Mouse (Mus musculus): ENCODE measurements around the gene Ms4a6d. TPM values are rescaled to one million over a fixed set of nuclear protein-coding genes. Genes with fewer than 3 reads are reported as not detected.
"Not testable (repeated sequence)": the region's sequence is repeated elsewhere in the genome, so short reads cannot be mapped to it uniquely, and the experiment has no call there.

Ms4a6d gene
- polyA plus RNA-seq, 1 experiment from 2014 or later = 9.3 TPM

DNA sequence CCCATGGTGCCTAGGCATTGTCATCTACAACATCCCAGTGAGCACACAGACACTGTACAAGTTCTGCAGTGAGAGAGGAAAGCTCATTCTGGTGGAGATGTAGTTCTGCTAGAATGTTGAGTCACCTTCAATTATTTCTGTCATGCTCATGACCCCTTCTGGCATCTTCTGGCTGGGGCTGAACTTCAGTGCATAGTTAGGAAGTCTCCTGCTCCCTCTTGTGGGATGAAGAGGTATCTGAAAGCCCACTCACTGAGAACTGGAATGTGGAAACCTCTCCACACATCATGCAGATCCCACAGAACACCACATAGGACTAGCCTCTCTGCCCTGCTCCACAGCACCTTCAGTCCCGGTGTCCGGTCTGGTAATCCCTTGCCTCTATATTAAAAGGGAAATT is 2.6 kb downstream of the Ms4a6d start:
- 86% methylated on average over 2 of the region's 2 CpGs for WGBS

GRCm38 (mm10) chr19:11601349-11601748 is 3.3 kb downstream of the Ms4a6d start:
- Histone ChIP-seq H3K27ac (replicated peaks; ENCODE audit: low read depth, low read length) (no peak overlapping the region), H3K27me3 (replicated peaks; ENCODE audit: control insufficient read depth, insufficient read depth, low read length) (no peaks in the 10 kb centered on the region), H3K9me3 (ENCODE audit: control insufficient read depth, low read length) (no peaks in the 10 kb centered on the region), H3K4me1 (ENCODE audit: control insufficient read depth, insufficient read depth, low read length) (no peaks in the 10 kb centered on the region), H3K36me3 (ENCODE audit: control insufficient read depth, insufficient read depth, low read length) (no peaks in the 10 kb centered on the region), H3K4me3 (ENCODE audit: low read depth, low read length) (no peak overlapping the region), H3K9ac (ENCODE audit: low read depth, low read length) (no peak overlapping the region), H3K4me2 (ENCODE audit: low read depth, low read length) (no peak overlapping the region)
- no peak for ATAC-seq (ENCODE audit: low read depth)
- WGBS = 88% methylated on average over 3 of the region's 3 CpGs
- no peak for DNase-seq (ENCODE audit: low spot score)

More for the DNA sequence above, 2.6 kb downstream of the Ms4a6d start:
- no peak overlapping the region for H3K9ac ChIP-seq (ENCODE audit: low read depth, low read length)
- H3K9me3 ChIP-seq (ENCODE audit: control insufficient read depth, low read length) = no peaks in the 10 kb centered on the region
- no peak for ATAC-seq (ENCODE audit: low read depth)
- H3K4me1 ChIP-seq (ENCODE audit: control insufficient read depth, insufficient read depth, low read length) = no peaks in the 10 kb centered on the region
- no peak overlapping the region for H3K4me3 ChIP-seq (ENCODE audit: low read depth, low read length)
- H3K36me3 ChIP-seq (ENCODE audit: control insufficient read depth, insufficient read depth, low read length) = no peaks in the 10 kb centered on the region
- H3K27ac ChIP-seq (replicated peaks; ENCODE audit: low read depth, low read length) = no peak overlapping the region
- no peak overlapping the region for H3K4me2 ChIP-seq (ENCODE audit: low read depth, low read length)
- H3K27me3 ChIP-seq (replicated peaks; ENCODE audit: control insufficient read depth, insufficient read depth, low read length) = no peaks in the 10 kb centered on the region
- peak; percentile 41 for DNase-seq (ENCODE audit: low spot score)

DNA sequence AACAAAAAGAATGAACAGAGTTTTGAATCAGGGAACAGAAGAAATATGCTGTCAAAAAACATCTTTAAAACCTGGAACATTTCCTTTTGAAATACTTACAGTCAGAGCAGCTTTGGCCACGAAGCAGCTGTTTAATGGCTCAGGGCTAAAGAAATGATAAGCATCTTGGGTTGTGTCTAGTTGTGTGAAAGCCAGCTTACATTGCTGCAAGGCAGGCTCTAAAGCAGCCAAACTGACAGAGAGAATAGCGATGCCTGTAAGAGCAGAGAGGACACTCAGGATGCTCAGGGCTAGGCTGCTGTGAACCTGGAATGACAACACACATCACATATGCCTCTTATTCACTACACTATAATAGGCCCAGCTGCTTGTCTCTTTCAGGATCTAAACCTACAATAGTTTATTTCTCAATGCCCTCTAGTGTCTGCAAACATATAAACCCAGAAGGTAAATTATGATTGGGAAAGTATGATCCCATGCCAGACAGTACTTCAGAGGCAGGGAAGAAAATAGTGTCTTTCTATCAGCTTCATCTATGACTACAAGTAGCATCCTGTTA is 14.7 kb downstream of the Ms4a6d start:
- Histone ChIP-seq H3K36me3 (ENCODE audit: control insufficient read depth, insufficient read depth, low read length) (no peaks in the 10 kb centered on the region), H3K27ac (replicated peaks; ENCODE audit: low read depth, low read length) (no peak overlapping the region), H3K4me1 (ENCODE audit: control insufficient read depth, insufficient read depth, low read length) (no peaks in the 10 kb centered on the region), H3K9me3 (ENCODE audit: control insufficient read depth, low read length) (no peaks in the 10 kb centered on the region), H3K9ac (ENCODE audit: low read depth, low read length) (no peak overlapping the region), H3K27me3 (replicated peaks; ENCODE audit: control insufficient read depth, insufficient read depth, low read length) (no peaks in the 10 kb centered on the region), H3K4me2 (ENCODE audit: low read depth, low read length) (no peak overlapping the region), H3K4me3 (ENCODE audit: low read depth, low read length) (no peak overlapping the region)
- no peak for ATAC-seq (ENCODE audit: low read depth)
- DNase-seq (ENCODE audit: low spot score) = no peak
- 58% methylated on average over 2 of the region's 2 CpGs for WGBS

- no peak overlapping the region for H3K9ac ChIP-seq (ENCODE audit: low read depth, low read length)
- H3K4me1 ChIP-seq (ENCODE audit: control insufficient read depth, insufficient read depth, low read length) = no peaks in the 10 kb centered on the region
- no peak overlapping the region for H3K4me2 ChIP-seq (ENCODE audit: low read depth, low read length)
- DNase-seq (ENCODE audit: low spot score) = no peak
- H3K9me3 ChIP-seq (ENCODE audit: control insufficient read depth, low read length) = no peaks in the 10 kb centered on the region
- no peaks in the 10 kb centered on the region for H3K36me3 ChIP-seq (ENCODE audit: control insufficient read depth, insufficient read depth, low read length)
- H3K27me3 ChIP-seq (replicated peaks; ENCODE audit: control insufficient read depth, insufficient read depth, low read length) = no peaks in the 10 kb centered on the region
- no peak overlapping the region for H3K27ac ChIP-seq (replicated peaks; ENCODE audit: low read depth, low read length)
- no peak for ATAC-seq (ENCODE audit: low read depth)
- 67% methylated on average over 4 of the region's 4 CpGs for WGBS
- no peak overlapping the region for H3K4me3 ChIP-seq (ENCODE audit: low read depth, low read length)
Observed at GRCm38 (mm10) chr19:11589205-11589604, 15.4 kb downstream of the Ms4a6d start.

DNA sequence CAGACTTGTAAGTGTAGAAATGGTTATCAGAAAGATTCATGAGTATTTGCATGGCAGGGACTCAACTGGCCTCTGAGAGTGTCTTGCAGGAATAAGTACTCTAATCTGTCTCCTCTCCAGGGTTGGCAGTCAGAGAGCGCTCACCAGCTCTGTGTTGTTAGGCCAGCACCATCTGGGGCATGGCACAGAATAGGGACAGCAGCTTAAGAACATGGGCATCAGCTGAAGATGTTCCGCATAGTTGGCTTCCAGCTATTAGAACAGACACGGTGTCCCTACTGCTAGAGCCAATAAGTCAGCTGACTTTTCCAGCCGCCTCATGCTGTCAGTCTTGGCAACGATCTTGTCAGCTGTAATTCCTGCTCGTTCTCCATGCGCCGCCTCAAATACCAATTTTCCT is 29.7 kb downstream of the Ms4a6d start:
- H3K9me3 ChIP-seq (ENCODE audit: control insufficient read depth, low read length) = no peaks in the 10 kb centered on the region
- no peak overlapping the region for H3K9ac ChIP-seq (ENCODE audit: low read depth, low read length)

GRCm38 (mm10) chr19:11559560-11559959 is 45.1 kb downstream of the Ms4a6d start:
- H3K4me1 ChIP-seq (ENCODE audit: control insufficient read depth, insufficient read depth, low read length); H3K36me3 ChIP-seq (ENCODE audit: control insufficient read depth, insufficient read depth, low read length); H3K4me2 ChIP-seq (ENCODE audit: low read depth, low read length); DNase-seq (ENCODE audit: low spot score); ATAC-seq (ENCODE audit: low read depth); H3K9me3 ChIP-seq (ENCODE audit: control insufficient read depth, low read length); H3K4me3 ChIP-seq (ENCODE audit: low read depth, low read length); H3K27ac ChIP-seq (replicated peaks; ENCODE audit: low read depth, low read length); H3K9ac ChIP-seq (ENCODE audit: low read depth, low read length); H3K27me3 ChIP-seq (replicated peaks; ENCODE audit: control insufficient read depth, insufficient read depth, low read length): not testable (repeated sequence)

More for the DNA sequence above, 29.7 kb downstream of the Ms4a6d start:
- Histone ChIP-seq H3K4me3 (ENCODE audit: low read depth, low read length) (no peak overlapping the region), H3K27ac (replicated peaks; ENCODE audit: low read depth, low read length) (no peak overlapping the region), H3K27me3 (replicated peaks; ENCODE audit: control insufficient read depth, insufficient read depth, low read length) (no peaks in the 10 kb centered on the region), H3K36me3 (ENCODE audit: control insufficient read depth, insufficient read depth, low read length) (no peaks in the 10 kb centered on the region), H3K4me1 (ENCODE audit: control insufficient read depth, insufficient read depth, low read length) (no peaks in the 10 kb centered on the region), H3K4me2 (ENCODE audit: low read depth, low read length) (no peak overlapping the region)
- DNase-seq (ENCODE audit: low spot score) (no peak), ATAC-seq (ENCODE audit: low read depth) (no peak)
- WGBS = 86% methylated on average over 8 of the region's 8 CpGs

GRCm38 (mm10) chr19:11554726-11555125 is 49.9 kb downstream of the Ms4a6d start:
- Histone ChIP-seq H3K9me3 (ENCODE audit: control insufficient read depth, low read length) (no peaks in the 10 kb centered on the region), H3K4me2 (ENCODE audit: low read depth, low read length) (no peak overlapping the region), H3K9ac (ENCODE audit: low read depth, low read length) (no peak overlapping the region), H3K27me3 (replicated peaks; ENCODE audit: control insufficient read depth, insufficient read depth, low read length) (no peaks in the 10 kb centered on the region), H3K4me1 (ENCODE audit: control insufficient read depth, insufficient read depth, low read length) (no peaks in the 10 kb centered on the region), H3K36me3 (ENCODE audit: control insufficient read depth, insufficient read depth, low read length) (no peaks in the 10 kb centered on the region), H3K4me3 (ENCODE audit: low read depth, low read length) (no peak overlapping the region), H3K27ac (replicated peaks; ENCODE audit: low read depth, low read length) (no peak overlapping the region)
- ATAC-seq (ENCODE audit: low read depth) = no peak
- WGBS = 88% methylated on average over 5 of the region's 5 CpGs
- DNase-seq (ENCODE audit: low spot score) = no peak

DNA sequence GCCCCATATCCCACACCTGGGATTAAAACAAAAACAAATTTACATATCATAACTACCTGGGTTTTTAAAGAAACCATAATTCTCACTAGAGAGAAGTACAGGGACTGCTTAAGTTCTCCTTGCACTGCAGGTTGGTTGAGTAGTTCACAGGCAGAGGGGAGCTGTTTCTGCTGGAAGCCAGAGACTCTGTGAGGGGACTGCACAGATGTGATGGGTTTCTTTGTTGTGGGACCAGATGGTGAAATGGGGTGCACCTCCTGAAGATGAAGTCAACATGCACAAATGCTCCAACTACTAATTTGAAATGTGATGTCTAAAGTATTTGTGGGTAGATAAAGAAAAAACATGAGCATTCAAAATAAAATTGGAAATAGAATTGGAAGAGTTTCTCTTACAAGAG is 56.7 kb downstream of the Ms4a6d start:
- no peak for DNase-seq (ENCODE audit: low spot score)
- H3K4me1 ChIP-seq (ENCODE audit: control insufficient read depth, insufficient read depth, low read length) = no peaks in the 10 kb centered on the region
- no peaks in the 10 kb centered on the region for H3K9me3 ChIP-seq (ENCODE audit: control insufficient read depth, low read length)
- H3K27ac ChIP-seq (replicated peaks; ENCODE audit: low read depth, low read length) = no peak overlapping the region
- no peaks in the 10 kb centered on the region for H3K27me3 ChIP-seq (replicated peaks; ENCODE audit: control insufficient read depth, insufficient read depth, low read length)
- no peak overlapping the region for H3K4me3 ChIP-seq (ENCODE audit: low read depth, low read length)
- no peak for ATAC-seq (ENCODE audit: low read depth)
- H3K4me2 ChIP-seq (ENCODE audit: low read depth, low read length) = no peak overlapping the region
- H3K9ac ChIP-seq (ENCODE audit: low read depth, low read length) = no peak overlapping the region
- H3K36me3 ChIP-seq (ENCODE audit: control insufficient read depth, insufficient read depth, low read length) = no peaks in the 10 kb centered on the region

DNA sequence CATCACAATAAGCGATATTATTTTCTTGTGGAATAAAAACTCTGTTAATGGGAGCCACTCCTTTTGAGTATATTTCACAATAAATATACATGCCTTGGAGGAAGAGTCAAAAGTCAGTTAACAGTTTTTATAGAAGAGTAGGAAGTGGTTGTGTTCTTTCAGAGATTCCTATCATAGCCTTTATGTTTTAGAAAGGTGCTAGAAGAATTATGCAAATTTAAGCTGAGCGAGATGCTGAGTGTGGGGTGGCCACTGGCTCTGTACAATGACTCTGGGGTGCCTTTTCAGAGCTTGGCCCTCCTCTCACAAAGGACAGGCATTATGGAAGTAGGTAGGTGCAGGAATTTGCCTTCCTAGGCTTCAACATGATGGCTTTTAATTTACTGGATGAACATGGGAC is 60.3 kb downstream of the Ms4a6d start:
- not testable (repeated sequence) for DNase-seq (ENCODE audit: low spot score); H3K9me3 ChIP-seq (ENCODE audit: control insufficient read depth, low read length); H3K4me1 ChIP-seq (ENCODE audit: control insufficient read depth, insufficient read depth, low read length)

More for the DNA sequence above, 60.3 kb downstream of the Ms4a6d start:
- not testable (repeated sequence) for H3K4me3 ChIP-seq (ENCODE audit: low read depth, low read length); ATAC-seq (ENCODE audit: low read depth); H3K27me3 ChIP-seq (replicated peaks; ENCODE audit: control insufficient read depth, insufficient read depth, low read length); H3K27ac ChIP-seq (replicated peaks; ENCODE audit: low read depth, low read length); H3K9ac ChIP-seq (ENCODE audit: low read depth, low read length); H3K36me3 ChIP-seq (ENCODE audit: control insufficient read depth, insufficient read depth, low read length); H3K4me2 ChIP-seq (ENCODE audit: low read depth, low read length)
- WGBS = 83% methylated on average over 2 of the region's 2 CpGs
